Mouse (Mus musculus): ENCODE results near the gene Slc17a5.

- TF ChIP-seq GATA1 (IDR thresholded peaks at IDR 0.05; ENCODE audit: low read length) (no peak), TAL1 (IDR thresholded peaks at IDR 0.05; ENCODE audit: low read length) (no peak)
Measured at GRCm38 (mm10) chr9:78596834-78597233, 9.0 kb upstream of the Slc17a5 start.

Measured in erythroblast, embryonic 14.5 days (primary cell).